Mouse (Mus musculus): ENCODE measurements around the gene Atxn1.

The Atxn1 gene

GRCm38 (mm10) chr13:45661283-45662185, 303.3 kb downstream of the Atxn1 start:
- peak; percentile 27 for DNase-seq

- peak; percentile 20 for DNase-seq
Observed at GRCm38 (mm10) chr13:45659813-45660212, 305.0 kb downstream of the Atxn1 start.

DNA sequence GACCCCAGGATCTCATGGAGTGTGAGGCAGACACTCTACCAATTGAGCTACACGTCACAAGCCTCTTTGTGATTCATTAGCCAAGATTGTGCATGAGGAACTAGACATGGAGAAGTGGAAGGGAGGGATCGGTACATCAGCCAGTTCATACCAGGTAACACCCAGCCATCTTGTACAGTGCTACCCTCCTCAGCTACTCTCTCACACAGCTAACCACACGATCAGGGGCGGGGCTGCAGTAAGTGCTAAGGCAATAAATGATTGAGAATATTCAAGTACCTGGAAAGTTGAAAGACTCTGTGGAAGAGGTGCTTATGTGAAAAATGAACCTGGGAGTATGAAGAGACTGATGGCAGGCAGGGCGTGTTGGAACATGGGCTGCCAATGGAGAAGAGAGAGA, 306.5 kb downstream of the Atxn1 start:
- DNase-seq, result no peak

DNA sequence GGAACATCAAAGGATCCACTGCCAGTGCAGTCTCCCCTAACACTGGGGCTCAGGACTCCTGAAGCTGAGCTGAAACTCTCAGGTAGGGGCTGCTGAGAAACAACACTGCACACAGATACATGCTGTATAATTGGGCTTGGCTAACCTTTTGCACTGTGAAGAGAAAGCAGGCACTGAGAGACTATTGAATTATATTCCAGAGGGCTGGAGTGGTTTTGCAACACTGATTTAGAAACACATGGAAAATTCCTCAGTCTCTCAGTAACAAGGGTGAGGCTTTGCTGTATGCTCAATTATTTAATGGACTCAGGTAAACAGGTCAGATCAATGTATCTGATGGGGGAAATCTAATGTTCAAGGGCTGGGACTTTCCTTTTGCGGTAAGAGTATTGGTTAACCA, 307.6 kb downstream of the Atxn1 start:
- DNase-seq, result no peak

DNA sequence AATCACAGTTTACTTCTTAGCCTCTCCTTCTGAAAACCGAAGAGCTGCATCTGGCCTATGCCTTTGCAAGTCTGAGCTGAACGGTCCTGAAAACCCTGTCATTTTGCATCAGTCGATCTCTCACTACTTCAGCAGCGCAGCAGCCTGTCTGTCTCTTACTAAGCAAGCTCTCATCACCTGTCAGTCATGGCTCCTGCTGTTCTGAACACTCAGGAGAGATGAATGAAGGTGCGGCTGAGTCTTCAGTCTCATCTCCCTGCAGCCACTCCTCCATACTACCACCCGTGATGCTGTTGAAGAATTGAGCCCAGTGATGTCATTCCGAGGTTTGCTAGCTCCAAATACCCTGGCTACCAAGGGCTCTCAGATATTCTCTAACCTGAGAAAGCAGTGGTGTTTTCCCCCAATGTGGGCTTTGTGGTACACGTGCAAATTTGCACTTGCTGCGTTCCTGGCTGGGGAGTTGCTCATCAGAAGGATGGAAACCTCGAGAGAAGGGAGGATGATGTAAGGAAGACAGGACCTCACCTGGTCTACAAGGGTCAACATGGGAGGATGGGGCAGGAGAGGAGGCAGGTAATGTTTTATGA, 313.1 kb downstream of the Atxn1 start:
- no peak for DNase-seq

GRCm38 (mm10) chr13:45649197-45649812, 315.5 kb downstream of the Atxn1 start:
- DNase-seq, result no peak

- no peak for DNase-seq
Observed at GRCm38 (mm10) chr13:45643780-45644395, 320.9 kb downstream of the Atxn1 start.

DNA sequence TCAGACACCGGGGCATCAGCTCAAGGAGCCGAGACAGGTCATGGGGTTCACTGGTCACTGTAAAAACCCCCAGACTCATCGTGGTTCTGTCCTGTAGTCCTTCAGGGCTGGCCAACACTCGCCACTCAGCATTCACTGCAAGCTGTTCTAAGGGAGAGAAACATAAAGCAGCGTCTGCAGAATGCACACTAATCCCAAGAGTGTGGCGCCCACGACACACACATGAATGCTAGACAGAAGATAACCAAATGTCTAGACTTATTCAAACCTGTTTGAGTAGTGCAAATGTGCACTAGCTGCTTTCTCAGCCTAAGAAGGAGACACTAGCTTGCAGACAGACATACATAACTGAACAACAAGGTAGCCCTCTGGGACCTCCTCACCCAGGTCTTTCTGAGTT, 321.9 kb downstream of the Atxn1 start:
- no peak for DNase-seq

DNA sequence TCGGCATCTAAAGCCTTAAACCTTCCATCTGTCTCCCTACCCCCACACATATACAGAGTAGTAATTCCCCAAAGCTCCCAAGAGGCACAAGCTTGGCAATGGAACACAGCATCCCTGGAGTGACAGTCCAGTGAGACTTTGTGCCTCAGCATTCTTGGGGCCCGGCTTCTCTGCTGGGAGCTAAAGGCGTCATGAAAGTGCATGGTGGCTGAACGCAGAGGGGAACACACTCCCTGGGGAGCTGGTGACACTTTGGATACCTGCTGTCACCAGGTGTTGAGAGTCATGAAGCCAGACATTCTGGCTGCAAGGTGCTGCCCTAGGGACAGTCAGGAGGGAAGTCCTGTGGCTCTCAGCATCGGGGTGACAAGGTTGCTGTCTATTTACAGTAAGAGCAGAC, 324.4 kb downstream of the Atxn1 start:
- no peak for DNase-seq

DNA sequence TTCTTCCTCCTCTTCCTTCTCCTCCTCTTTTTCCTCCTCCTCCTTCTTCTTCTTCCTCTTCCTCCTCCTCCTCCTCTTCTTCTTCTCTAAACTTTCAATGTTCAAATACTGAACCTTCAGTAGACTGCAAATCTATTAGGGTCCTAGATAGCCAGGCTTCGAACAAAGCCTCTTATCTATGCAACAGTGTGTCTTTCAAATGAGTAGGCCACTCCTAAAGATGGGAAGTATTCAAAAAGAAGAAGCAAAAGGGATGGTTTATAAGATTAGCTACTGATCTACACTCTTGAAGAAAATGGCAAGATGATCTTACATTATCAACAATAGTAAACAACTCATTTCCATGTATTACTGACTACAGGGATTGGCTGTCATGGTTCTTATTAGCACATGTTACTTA, 326.5 kb downstream of the Atxn1 start:
- DNase-seq, result no peak

GRCm38 (mm10) chr13:45637324-45637723, 327.5 kb downstream of the Atxn1 start:
- peak; percentile 55 for DNase-seq

- no peak for DNase-seq
Observed at GRCm38 (mm10) chr13:45636435-45636834, 328.4 kb downstream of the Atxn1 start.

GRCm38 (mm10) chr13:45633918-45634317, 330.9 kb downstream of the Atxn1 start:
- no peak for DNase-seq

- DNase-seq, result no peak
Observed at GRCm38 (mm10) chr13:45632133-45632532, 332.7 kb downstream of the Atxn1 start.

- no peak for DNase-seq
Observed at GRCm38 (mm10) chr13:45630518-45631290, 334.1 kb downstream of the Atxn1 start.

DNA sequence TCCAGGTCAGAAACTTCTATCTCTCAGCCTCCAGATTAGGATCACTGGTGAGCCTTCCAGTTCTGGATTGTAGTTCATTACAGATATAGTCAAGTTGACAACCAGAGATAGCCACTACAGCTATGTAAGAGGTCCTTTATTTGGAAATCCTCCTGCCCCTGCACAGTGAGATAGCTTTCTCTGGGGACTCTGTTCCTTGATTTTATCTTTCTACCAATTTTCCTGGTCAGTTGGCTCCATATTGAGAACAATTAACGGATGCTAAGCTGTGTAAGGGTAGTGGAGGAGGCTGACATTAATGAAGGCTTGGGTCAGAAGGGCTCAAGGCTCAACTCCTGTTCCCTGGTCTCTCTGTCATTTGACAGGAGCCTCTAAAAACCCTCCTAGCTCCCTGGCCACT, 335.1 kb downstream of the Atxn1 start:
- DNase-seq, result no peak

GRCm38 (mm10) chr13:45628341-45628740, 336.5 kb downstream of the Atxn1 start:
- DNase-seq, result no peak

GRCm38 (mm10) chr13:45627206-45627751, 337.5 kb downstream of the Atxn1 start:
- no peak for DNase-seq

GRCm38 (mm10) chr13:45625740-45626139, 339.1 kb downstream of the Atxn1 start:
- DNase-seq, result no peak

- DNase-seq, result no peak
Observed at GRCm38 (mm10) chr13:45623846-45624245, 341.0 kb downstream of the Atxn1 start.

- no peak for DNase-seq
Observed at GRCm38 (mm10) chr13:45622871-45623546, 341.8 kb downstream of the Atxn1 start.

DNA sequence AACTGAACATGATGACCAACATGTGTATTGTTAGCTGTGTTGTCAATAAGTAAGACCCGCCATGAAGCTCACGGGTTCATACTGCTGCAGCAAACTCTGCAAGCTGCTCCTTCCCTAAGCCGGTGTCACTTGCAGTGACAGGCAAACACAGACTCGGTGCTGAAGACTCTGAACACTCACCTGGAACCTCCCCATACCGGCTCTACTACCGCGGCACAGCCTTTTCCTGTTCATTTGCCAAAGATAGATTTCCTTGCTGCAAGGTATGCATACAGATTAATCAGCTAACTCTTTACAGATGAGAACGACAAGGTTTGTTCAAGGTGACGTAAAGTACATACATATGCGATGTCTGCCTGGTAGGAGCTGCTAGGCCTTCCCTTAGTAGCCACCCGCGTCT, 344.1 kb downstream of the Atxn1 start:
- DNase-seq, result no peak

Data from right cerebral cortex, postnatal 14 days (tissue).